Mouse (Mus musculus) E14TG2a.4 (cell line): ENCODE results near the gene Anp32a.

ENCODE experiments used
- H3K27me3 ChIP-seq: 2 replicates; pipeline ENCODE4 v1.6.1; 2014; ENCODE audit warnings: low read length, control low read depth; ENCODE audit not compliant: insufficient read depth
- H3K36me3 ChIP-seq: 2 replicates; pipeline ENCODE4 v1.6.1; 2014; ENCODE audit warnings: low read length, control low read depth; ENCODE audit not compliant: insufficient read depth
- H3K4me1 ChIP-seq: replicated peaks from 2 replicates; pipeline ENCODE4 v1.6.1; 2014; ENCODE audit warnings: low read depth, low read length, control low read depth
- H3K4me3 ChIP-seq: replicated peaks from 2 replicates; pipeline ENCODE4 v1.5.1; 2014; ENCODE audit warnings: mild to moderate bottlenecking, low read length
- H3K9me3 ChIP-seq: 2 replicates; pipeline ENCODE4 v1.6.1; 2014; ENCODE audit warnings: low read length, control low read depth
- CTCF ChIP-seq: conservative IDR thresholded peaks from 2 replicates; pipeline ENCODE4 v1.5.1; 2014; ENCODE audit warnings: low read length
- NANOG ChIP-seq: IDR thresholded peaks from 2 replicates; pipeline ENCODE4 v1.6.1; 2014; ENCODE audit warnings: borderline replicate concordance, low read length, mixed read lengths
- POU5F1 ChIP-seq: IDR thresholded peaks from 2 replicates; pipeline ENCODE4 v1.6.1; 2014; ENCODE audit warnings: low read length, borderline replicate concordance

Gene Anp32a

GRCm38 (mm10) chr9:62335396-62335795, 5.7 kb upstream of the Anp32a start:
- Histone ChIP-seq H3K4me1 (peaks cover 49% of the 10 kb centered on the region), H3K27me3 (peaks cover 3% of the 10 kb centered on the region), H3K4me3 (peak overlapping the region; percentile 43; the same call in 1 of the 2 replicates), H3K36me3 (no peaks in the 10 kb centered on the region), H3K9me3 (no peaks in the 10 kb centered on the region)
- no peak for TF ChIP-seq POU5F1
- TF ChIP-seq NANOG: no peak
- no peak for TF ChIP-seq CTCF

DNA sequence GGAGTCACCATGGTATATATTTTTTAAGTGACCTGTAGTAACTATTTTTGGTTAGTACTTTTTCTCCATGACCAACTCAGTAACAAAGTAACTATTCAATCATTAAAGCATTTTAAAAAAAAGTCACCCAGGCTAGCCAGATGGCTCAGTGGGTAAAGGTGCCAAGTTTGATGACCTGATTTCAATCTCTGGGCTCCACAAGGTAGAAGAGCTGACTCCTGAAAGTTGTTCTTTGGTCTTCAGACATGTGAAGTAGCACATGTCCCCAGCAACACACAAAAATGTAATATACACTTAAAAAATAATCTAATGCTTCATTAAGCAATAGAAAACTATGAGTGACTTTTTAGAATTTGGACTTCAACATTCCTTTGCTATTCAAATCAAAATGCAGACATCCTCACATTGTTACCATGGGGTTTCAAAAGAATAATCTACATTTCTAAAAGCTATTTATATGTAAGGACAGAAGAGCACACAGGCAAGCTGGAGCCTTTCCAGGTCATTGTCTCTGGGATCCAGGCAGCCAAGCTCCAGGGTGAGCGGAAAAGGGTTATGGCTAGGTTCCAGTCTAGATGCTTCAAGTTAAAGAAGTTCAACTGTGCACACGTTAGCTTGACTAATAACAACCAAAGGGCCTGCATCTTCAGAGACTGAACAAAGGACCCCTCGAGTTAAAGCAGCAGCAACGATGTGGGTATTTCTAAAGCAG, 3.0 kb upstream of the Anp32a start:
- peaks cover 49% of the 10 kb centered on the region for H3K4me1 ChIP-seq
- H3K36me3 ChIP-seq: no peaks in the 10 kb centered on the region

GRCm38 (mm10) chr9:62338636-62339191, 2.4 kb upstream of the Anp32a start:
- no peaks in the 10 kb centered on the region for H3K9me3 ChIP-seq
- peaks cover 49% of the 10 kb centered on the region for H3K4me1 ChIP-seq
- H3K27me3 ChIP-seq: peaks cover 3% of the 10 kb centered on the region
- H3K36me3 ChIP-seq: no peaks in the 10 kb centered on the region
- TF ChIP-seq POU5F1 (no peak), NANOG (peak; percentile 58), CTCF (no peak)
- H3K4me3 ChIP-seq: peak overlapping the region; percentile 35

More for the DNA sequence above, 3.0 kb upstream of the Anp32a start:
- peaks cover 3% of the 10 kb centered on the region for H3K27me3 ChIP-seq
- TF ChIP-seq NANOG (no peak; the same call in none of the 2 replicates), POU5F1 (no peak), CTCF (no peak)
- H3K4me3 ChIP-seq: peak overlapping the region; percentile 35
- H3K9me3 ChIP-seq: no peaks in the 10 kb centered on the region

- H3K4me1 ChIP-seq: peaks cover 48% of the 10 kb centered on the region
- H3K27me3 ChIP-seq: peaks cover 3% of the 10 kb centered on the region
- no peaks in the 10 kb centered on the region for H3K9me3 ChIP-seq
- TF ChIP-seq POU5F1 (no peak), CTCF (no peak), NANOG (no peak)
- H3K36me3 ChIP-seq: 0 out of 2 replicates have a peak, but pooled peaks cover 3% of the 10 kb centered on the region
- H3K4me3 ChIP-seq: peak overlapping the region; percentile 88
These were observed 581 bp upstream of the Anp32a start for GRCm38 (mm10) chr9:62340301-62341122.

GRCm38 (mm10) chr9:62341701-62342440, 778 bp downstream of the Anp32a start:
- Histone ChIP-seq H3K9me3 (no peaks in the 10 kb centered on the region), H3K4me1 (peaks cover 48% of the 10 kb centered on the region), H3K4me3 (peak overlapping the region; percentile 88), H3K36me3 (0 out of 2 replicates have a peak, but pooled peaks cover 10% of the 10 kb centered on the region), H3K27me3 (peaks cover 3% of the 10 kb centered on the region)
- TF ChIP-seq CTCF (no peak), POU5F1 (no peak), NANOG (no peak)

DNA sequence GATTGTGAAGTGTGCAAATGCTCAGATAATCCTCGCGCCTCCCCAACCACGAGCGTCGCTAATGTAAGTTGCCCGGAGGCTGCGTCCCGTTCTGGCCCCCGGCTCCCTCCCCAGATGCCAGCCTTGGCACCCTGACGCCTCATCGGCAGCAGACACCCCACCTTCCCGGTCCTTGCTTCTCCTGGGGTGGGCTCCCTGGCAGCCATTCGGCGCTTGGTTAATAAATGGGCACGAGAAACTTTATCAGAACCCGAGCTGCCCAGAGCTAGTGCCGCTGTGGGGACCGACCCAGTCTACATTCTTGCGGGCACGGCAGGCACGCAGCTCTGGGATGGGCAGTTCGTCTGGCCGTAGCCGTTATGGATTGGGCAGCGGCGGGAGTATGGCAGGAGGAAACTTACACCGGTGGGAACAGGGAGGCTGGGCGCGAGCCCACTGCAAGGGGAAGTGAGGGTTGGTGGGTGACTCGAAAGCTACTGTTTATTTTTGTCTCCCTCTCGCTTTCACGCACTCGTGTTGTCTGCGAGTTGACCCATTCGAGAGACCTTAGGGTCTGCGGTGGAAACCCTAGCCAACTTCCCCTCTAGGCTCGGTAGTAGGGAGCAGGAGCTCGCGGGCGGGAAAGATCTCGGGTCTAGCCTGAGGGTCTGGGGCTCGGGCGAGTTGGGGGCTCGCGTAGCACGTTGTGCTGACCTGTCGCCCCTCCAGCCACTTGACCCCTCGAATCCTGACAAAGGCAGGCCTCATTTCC, 1.5 kb downstream of the Anp32a start:
- Histone ChIP-seq H3K4me3 (peak overlapping the region; percentile 88), H3K4me1 (peaks cover 48% of the 10 kb centered on the region), H3K9me3 (no peaks in the 10 kb centered on the region), H3K27me3 (peaks cover 3% of the 10 kb centered on the region), H3K36me3 (peaks cover 16% of the 10 kb centered on the region)
- TF ChIP-seq NANOG: no peak
- no peak for TF ChIP-seq POU5F1
- TF ChIP-seq CTCF: no peak

GRCm38 (mm10) chr9:62343192-62343903, 2.3 kb downstream of the Anp32a start:
- Histone ChIP-seq H3K9me3 (no peaks in the 10 kb centered on the region), H3K27me3 (peaks cover 3% of the 10 kb centered on the region), H3K4me1 (peaks cover 48% of the 10 kb centered on the region), H3K36me3 (peaks cover 22% of the 10 kb centered on the region), H3K4me3 (peak overlapping the region; percentile 88)
- TF ChIP-seq CTCF (no peak), NANOG (no peak), POU5F1 (no peak)
